Mouse (Mus musculus): ENCODE results near the gene Gdpd2. TPM values are rescaled to one million over a fixed set of nuclear protein-coding genes. Genes with fewer than 3 reads are reported as not detected.
A peak's percentile ranks its signal among the peaks of the same experiment; 100 is the strongest.

Gdpd2 gene
- polyA plus RNA-seq (2012; rRNA removed): 0.28 and 0.45 TPM in 2 replicates

- DNase-seq (ENCODE audit: low spot score): no peak
Measured at GRCm38 (mm10) chrX:100729665-100730188, at the start of gene Gdpd2. TSS of gene Gdpd2 (plus strand) at chrX:100729873.

GRCm38 (mm10) chrX:100686527-100686926, 43.1 kb upstream of the Gdpd2 start:
- no peak for DNase-seq (ENCODE audit: low spot score)

- no peak for DNase-seq (ENCODE audit: low spot score)
Measured at GRCm38 (mm10) chrX:100687360-100688032, 42.2 kb upstream of the Gdpd2 start.

- no peak for DNase-seq (ENCODE audit: low spot score)
Measured at GRCm38 (mm10) chrX:100688033-100688370, 41.7 kb upstream of the Gdpd2 start.

- no peak for DNase-seq (ENCODE audit: low spot score)
Measured at GRCm38 (mm10) chrX:100696776-100697175, 32.9 kb upstream of the Gdpd2 start.

- DNase-seq (ENCODE audit: low spot score): no peak
Measured at GRCm38 (mm10) chrX:100708032-100708431, 21.6 kb upstream of the Gdpd2 start.

- DNase-seq (ENCODE audit: low spot score): no peak
Measured at GRCm38 (mm10) chrX:100716173-100716572, 13.5 kb upstream of the Gdpd2 start.

GRCm38 (mm10) chrX:100728947-100729346, 726 bp upstream of the Gdpd2 start:
- no peak for DNase-seq (ENCODE audit: low spot score)

GRCm38 (mm10) chrX:100730266-100730665, 593 bp downstream of the Gdpd2 start:
- no peak for DNase-seq (ENCODE audit: low spot score)

- DNase-seq (ENCODE audit: low spot score): no peak
Measured at GRCm38 (mm10) chrX:100734359-100734758, 4.7 kb downstream of the Gdpd2 start.

GRCm38 (mm10) chrX:100738918-100739317, 9.2 kb downstream of the Gdpd2 start:
- no peak for DNase-seq (ENCODE audit: low spot score)

GRCm38 (mm10) chrX:100739443-100739842, 9.8 kb downstream of the Gdpd2 start:
- DNase-seq (ENCODE audit: low spot score): no peak

- DNase-seq (ENCODE audit: low spot score): no peak
Measured at GRCm38 (mm10) chrX:100740785-100741184, 11.1 kb downstream of the Gdpd2 start.

GRCm38 (mm10) chrX:100741940-100742339, 12.3 kb downstream of the Gdpd2 start:
- no peak for DNase-seq (ENCODE audit: low spot score)

GRCm38 (mm10) chrX:100765855-100766254, 36.2 kb downstream of the Gdpd2 start:
- DNase-seq (ENCODE audit: low spot score): no peak

- DNase-seq (ENCODE audit: low spot score): no peak
Measured at GRCm38 (mm10) chrX:100767181-100767884, 37.7 kb downstream of the Gdpd2 start, which contains the start of gene Dlg3. TSS of gene Dlg3 (plus strand) at chrX:100767722.

- no peak for DNase-seq (ENCODE audit: low spot score)
Measured at GRCm38 (mm10) chrX:100767885-100768626, 38.4 kb downstream of the Gdpd2 start.

GRCm38 (mm10) chrX:100769281-100769680, 39.6 kb downstream of the Gdpd2 start:
- DNase-seq (ENCODE audit: low spot score): no peak

GRCm38 (mm10) chrX:100774341-100774811, 44.7 kb downstream of the Gdpd2 start:
- DNase-seq (ENCODE audit: low spot score): peak; percentile 64

GRCm38 (mm10) chrX:100775405-100775804, 45.7 kb downstream of the Gdpd2 start:
- DNase-seq (ENCODE audit: low spot score): no peak

GRCm38 (mm10) chrX:100776494-100776893, 46.8 kb downstream of the Gdpd2 start:
- no peak for DNase-seq (ENCODE audit: low spot score)

GRCm38 (mm10) chrX:100776985-100777654, 47.4 kb downstream of the Gdpd2 start:
- peak; percentile 58 for DNase-seq (ENCODE audit: low spot score)

Measured in urinary bladder, adult 2 months (tissue).